Mouse (Mus musculus): ENCODE data around the gene Ltk.

Ltk gene

DNA sequence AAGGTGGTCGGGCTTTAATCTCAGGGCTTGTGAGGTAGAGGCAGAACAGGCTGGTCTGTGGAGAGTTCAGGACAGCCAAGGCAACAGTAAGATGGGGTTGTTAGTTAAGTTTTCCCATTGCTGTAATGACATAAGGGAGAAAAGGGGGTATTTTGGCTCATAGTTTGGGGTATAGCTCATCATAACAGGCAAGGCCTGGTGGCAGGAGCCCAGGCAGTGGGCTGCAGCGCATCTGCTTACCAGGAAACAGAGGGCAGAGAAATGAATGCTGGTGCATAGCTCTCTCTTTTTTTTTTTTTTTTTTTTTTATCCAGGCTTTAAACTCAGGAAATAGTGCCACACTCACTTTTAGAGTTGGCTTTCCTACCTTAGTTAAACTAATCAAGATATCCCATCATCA is 57.1 kb downstream of the Ltk start:
- in situ Hi-C loops (cut with MboI), result no loop called here
